In genomic region chr10:71251846-71252245, GRCm38 (mm10) we compare ENCODE assay signal across 25 mouse cellular contexts. TPM values are rescaled to one million over a fixed set of nuclear protein-coding genes. Genes with fewer than 3 reads are reported as not detected.
DNase-seq lines count a peak whose midpoint lies in the region; TF ChIP-seq lines count a peak whose summit lies in the region.
"Had no signal": no experiment of that assay in that cellular context is flagged by ENCODE, and none has a peak within 500 bp of the region (broad histone marks: within the 10 kb centered on the region; RNA-seq: fewer than 3 reads in every experiment).

No protein-coding gene starts in this region.

- no peak for TF ChIP-seq CTCF in layer of hippocampus, adult 2 months (conservative IDR thresholded peaks at IDR 0.05)

- DNase-seq in adrenal gland, adult 2 months: peak; percentile 18
- DNase-seq in adrenal gland, adult (ENCODE audit: inconsistent age in 2 of 2, low spot score in 1 of 2): no peak
- peak; percentile 76 for DNase-seq in gastrocnemius, adult 18-20 months (ENCODE audit: low spot score)
- no peak for DNase-seq in gastrocnemius, postnatal 4 days (ENCODE audit: low spot score in 2 of 2)
- DNase-seq in layer of hippocampus, adult 2 months (ENCODE audit: low spot score in 2 of 2): no peak
- DNase-seq in layer of hippocampus, adult 8-10 months (ENCODE audit: low spot score in 2 of 2): no peak
- DNase-seq in skeletal muscle tissue, adult 2 months (ENCODE audit: low read depth, low spot score): peak; percentile 87
- DNase-seq in left cerebral cortex, postnatal 4 days: no peak
- DNase-seq: cerebellum, adult 11 months; cerebellum, postnatal 10 days; heart, postnatal 4 days; kidney, adult 9 months; liver, embryonic 13.5 days; lung, adult 18-20 months; lung, postnatal 4 days; right cerebral cortex, postnatal 4 days; thymus, postnatal 4 days had no signal

- intact Hi-C loops in left cerebral cortex, postnatal 4 days (cut with DNase I): no loop called here

- peak overlapping the region; percentile 86; the same call in 1 of the 2 replicates for H3K27ac ChIP-seq in layer of hippocampus, adult 2 months
- H3K27ac ChIP-seq: heart, embryonic 15.5 days; hindbrain, embryonic 13.5 days; limb, embryonic 12.5 days; liver, embryonic 13.5 days; midbrain, embryonic 12.5 days; neural tube, embryonic 13.5 days had no signal

- no peak overlapping the region for H3K4me3 ChIP-seq in layer of hippocampus, adult 2 months
- H3K4me3 ChIP-seq: erythroblast, embryonic 14.5 days; heart, embryonic 15.5 days; hindbrain, embryonic 13.5 days; limb, embryonic 12.5 days; liver, embryonic 13.5 days; megakaryocyte, embryonic 14.5 days; midbrain, embryonic 12.5 days; myocyte; neural tube, embryonic 13.5 days had no signal

RNA-seq across cellular contexts. Expression of gene Tfam, which starts 13.8 kb away (rescaled TPM):
- total RNA-seq in adrenal gland, adult 2 months (2021): 10 to 100 TPM; 54.0 to 54.2 TPM
- polyA plus RNA-seq in adrenal gland, adult 2 months (2012; rRNA removed): 6.9 and 7.2 TPM in 2 replicates
- total RNA-seq in gastrocnemius, adult 18-20 months (2021): 10 to 100 TPM; 52.5 to 63.0 TPM
- total RNA-seq in gastrocnemius, postnatal 4 days (2021): 10 to 100 TPM; 56.9 to 57.7 TPM
- 10 to 100 TPM; 44.9 to 47.2 TPM for total RNA-seq in layer of hippocampus, adult 2 months (2021)
- total RNA-seq in layer of hippocampus, adult 8-10 months (2022): 10 to 100 TPM; 40.2 to 54.4 (median 44.8) TPM
- 10 to 100 TPM; 43.4 to 45.3 TPM for total RNA-seq in left cerebral cortex, postnatal 4 days (2021)

RNA-seq across cellular contexts. Expression of gene Ube2d1, which starts 33.2 kb away (rescaled TPM):
- 10 to 100 TPM; 19.3 to 21.5 TPM for total RNA-seq in adrenal gland, adult 2 months (2021)
- polyA plus RNA-seq in adrenal gland, adult 2 months (2012; rRNA removed): 14.4 and 20.5 TPM in 2 replicates
- 100 to 1,000 TPM; 170 to 210 TPM for total RNA-seq in gastrocnemius, adult 18-20 months (2021)
- total RNA-seq in gastrocnemius, postnatal 4 days (2021): 10 to 100 TPM; 71.0 to 88.4 TPM
- 10 to 100 TPM; 52.8 to 54.0 TPM for total RNA-seq in layer of hippocampus, adult 2 months (2021)
- 10 to 100 TPM; 48.3 to 51.1 (median 49.1) TPM for total RNA-seq in layer of hippocampus, adult 8-10 months (2022)
- total RNA-seq in left cerebral cortex, postnatal 4 days (2021): 100 to 1,000 TPM; 126 to 141 TPM
- polyA plus RNA-seq: erythroblast, embryonic 14.5 days had no signal

Comparison
In these comparisons a context has a peak if more than half of its experiments do, and no peak if none do; other contexts are left out.
1. DNase-seq: peak in adrenal gland, adult 2 months (single experiment), gastrocnemius, adult 18-20 months (single experiment) and skeletal muscle tissue, adult 2 months (single experiment); none in adrenal gland, adult (0 of 2), gastrocnemius, postnatal 4 days (0 of 2), layer of hippocampus, adult 2 months (0 of 2), layer of hippocampus, adult 8-10 months (0 of 2) and left cerebral cortex, postnatal 4 days (single experiment).